Mouse (Mus musculus): ENCODE data around the gene Gm30191.

DNA sequence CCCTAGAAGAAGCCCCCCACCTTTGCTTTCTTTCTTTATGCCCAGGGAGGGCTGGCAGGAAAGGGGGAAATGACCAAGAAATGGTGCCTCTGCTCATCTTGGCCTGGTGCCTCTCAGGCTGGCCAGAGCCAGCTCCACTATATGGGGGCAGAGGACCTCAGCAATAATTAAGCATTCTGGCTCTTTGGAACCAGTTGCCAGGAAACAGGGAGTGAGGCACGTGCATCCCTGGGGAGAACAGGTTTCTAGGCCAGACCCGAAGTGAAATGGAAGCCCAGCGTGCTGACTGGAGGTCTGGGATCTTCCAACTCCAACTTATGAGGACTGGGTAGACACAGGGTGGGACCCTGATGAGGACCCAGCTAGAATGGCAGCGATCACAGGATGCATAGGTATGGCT lies 479 bp upstream of the Gm30191 start:
- no peak for TF ChIP-seq CTCF (IDR thresholded peaks at IDR 0.05; ENCODE audit: low read depth, low read length)
- TF ChIP-seq POLR2A (IDR thresholded peaks at IDR 0.05; ENCODE audit: insufficient read depth, low read length) = no peak
- TF ChIP-seq EP300 (IDR thresholded peaks at IDR 0.05; ENCODE audit: insufficient read depth, low read depth, low read length) = no peak

Data from ES-Bruce4 (cell line).